Mouse (Mus musculus) thymus, adult 2 months (tissue): ENCODE results near the gene Mok. TPM values are rescaled to one million over a fixed set of nuclear protein-coding genes. Genes with fewer than 3 reads are reported as not detected.

ENCODE experiments used
- DNase-seq: peaks from one replicate; pipeline ENCODE4 v3.0.0; 2021
- H3K27ac ChIP-seq: fragments of 200-500 bp; 2 replicates; pipeline ENCODE4 v1.5.1; 2012; ENCODE audit warnings: low read length, control low read depth; ENCODE audit not compliant: control insufficient read depth, insufficient read depth
- H3K27me3 ChIP-seq: fragments of 200-500 bp; 2 replicates; pipeline ENCODE4 v1.6.1; 2012; ENCODE audit warnings: mild to moderate bottlenecking, low read length, moderate library complexity, mixed read lengths; ENCODE audit not compliant: control insufficient read depth, insufficient read depth
- H3K36me3 ChIP-seq: fragments of 200-500 bp; 2 replicates; pipeline ENCODE4 v1.6.1; 2012; ENCODE audit warnings: mild to moderate bottlenecking, low read length, moderate library complexity; ENCODE audit not compliant: control insufficient read depth, insufficient read depth
- H3K4me1 ChIP-seq: fragments of 200-500 bp; replicated peaks from 2 replicates; pipeline ENCODE4 v1.6.1; 2012; ENCODE audit warnings: low read length; ENCODE audit not compliant: control insufficient read depth, insufficient read depth
- H3K4me3 ChIP-seq: fragments of 200-500 bp; 2 replicates; pipeline ENCODE4 v1.5.1; 2012; ENCODE audit warnings: mild to moderate bottlenecking, low read length, control low read depth, moderate library complexity; ENCODE audit not compliant: control insufficient read depth, insufficient read depth
- CTCF ChIP-seq: fragments of 200-500 bp; IDR thresholded peaks from 2 replicates; pipeline ENCODE4 v1.5.1; 2012; ENCODE audit warnings: mild to moderate bottlenecking, control low read depth, low read length, moderate library complexity, borderline replicate concordance; ENCODE audit not compliant: control insufficient read depth, poor library complexity, insufficient read depth; ENCODE audit errors: extremely low read depth
- POLR2A ChIP-seq: fragments of 200-500 bp; IDR thresholded peaks from 2 replicates; pipeline ENCODE4 v1.6.1; 2012; ENCODE audit warnings: mild to moderate bottlenecking, low read length, control low read depth, moderate library complexity; ENCODE audit not compliant: control insufficient read depth, poor library complexity, insufficient read depth; ENCODE audit errors: extremely low read depth
- WGBS: fragments of 180-500 bp; shearing (Covaris S2); methylation state at CpG from one replicate; pipeline ENCODE4 v1.1.7; 2018; 5-methylcytosine and 5-hydroxymethylcytosine counted together
- polyA plus RNA-seq: library from polyadenylated mRNA; depleted of rRNA; stranded (reverse); fragments of >200 nt; gene quantifications from 2 replicates; pipeline ENCODE4 v1.2.3, GENCODE M21; 2012

Mok gene
- polyA plus RNA-seq, 1 experiment = 1.4 TPM

DNA sequence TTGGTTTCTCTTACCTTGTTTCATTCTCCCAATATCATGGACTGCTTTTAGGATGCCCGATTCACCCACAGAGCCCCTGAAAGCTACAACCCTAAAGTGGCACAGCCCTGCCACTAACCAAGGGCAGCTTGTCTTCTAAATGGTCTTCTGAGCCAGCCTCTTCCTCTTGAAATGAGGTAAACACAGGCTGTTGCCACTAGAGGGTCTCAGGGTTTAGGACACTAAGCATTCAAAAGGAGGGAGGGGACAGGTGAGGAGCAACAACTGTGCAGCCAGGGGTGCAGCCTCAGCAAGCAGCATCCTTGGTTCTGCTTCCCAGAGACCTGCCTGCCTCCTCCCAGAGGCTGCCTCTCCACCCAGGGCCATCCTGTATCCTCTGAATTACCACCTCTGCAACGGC lies 19.0 kb downstream of the Mok start:
- Histone ChIP-seq H3K27me3 (no peaks in the 10 kb centered on the region), H3K4me3 (no peak overlapping the region), H3K4me1 (no peaks in the 10 kb centered on the region), H3K27ac (no peak overlapping the region), H3K36me3 (no peaks in the 10 kb centered on the region)
- 89% methylated on average over 2 of the region's 2 CpGs for WGBS
- no peak for DNase-seq
- TF ChIP-seq POLR2A (no peak), CTCF (no peak)

- Histone ChIP-seq H3K27ac (no peak overlapping the region), H3K27me3 (no peaks in the 10 kb centered on the region), H3K4me3 (no peak overlapping the region), H3K4me1 (no peaks in the 10 kb centered on the region), H3K36me3 (no peaks in the 10 kb centered on the region)
- no peak for DNase-seq
- WGBS = 99% methylated on average over 8 of the region's 8 CpGs
- TF ChIP-seq CTCF (no peak), POLR2A (no peak)
These were observed 21.4 kb downstream of the Mok start for GRCm38 (mm10) chr12:110819367-110819766.

DNA sequence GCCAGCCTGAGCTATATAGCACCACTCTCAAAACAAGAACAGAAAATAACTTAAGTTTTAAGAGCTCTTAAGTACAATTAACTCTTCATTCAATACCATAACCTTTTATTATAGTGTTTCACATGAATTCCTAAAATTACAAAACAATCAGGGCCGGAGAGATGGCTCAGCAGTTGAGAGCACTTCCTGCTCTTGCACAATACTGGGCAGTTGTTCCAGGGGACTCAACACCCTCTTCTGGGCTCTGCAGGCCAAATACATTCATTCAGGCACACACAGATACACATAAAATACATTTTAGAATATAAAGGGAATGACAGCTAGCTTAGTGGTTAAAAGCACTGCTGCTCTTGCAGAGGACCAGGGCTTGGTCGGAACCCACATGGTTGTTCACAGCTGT lies 23.9 kb downstream of the Mok start:
- H3K27ac ChIP-seq = no peak overlapping the region
- no peak for DNase-seq
- H3K4me1 ChIP-seq = no peaks in the 10 kb centered on the region
- H3K27me3 ChIP-seq = no peaks in the 10 kb centered on the region
- no peak overlapping the region for H3K4me3 ChIP-seq
- 94% methylated on average over 2 of the region's 2 CpGs for WGBS
- H3K36me3 ChIP-seq = no peaks in the 10 kb centered on the region
- no peak for TF ChIP-seq CTCF
- TF ChIP-seq POLR2A = no peak

DNA sequence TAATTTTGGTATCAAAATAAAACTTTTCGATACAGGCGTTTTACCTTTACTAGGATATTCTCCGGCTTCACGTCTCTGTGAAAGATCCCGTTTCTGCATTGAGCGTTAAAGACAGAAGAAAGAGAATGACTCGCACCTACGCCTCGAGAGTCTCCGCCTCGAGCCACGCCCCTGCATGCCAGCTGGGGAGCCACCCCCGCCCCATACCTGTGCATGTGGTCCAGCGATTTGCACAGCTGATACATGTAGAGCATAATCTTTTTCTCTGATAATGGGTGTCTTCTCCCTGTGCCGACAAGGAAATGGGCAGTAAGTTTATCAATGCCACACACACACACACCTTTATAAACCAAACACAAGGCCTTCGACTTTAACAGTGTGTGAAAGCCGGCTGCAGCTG lies 25.8 kb downstream of the Mok start:
- no peaks in the 10 kb centered on the region for H3K27me3 ChIP-seq
- no peaks in the 10 kb centered on the region for H3K4me1 ChIP-seq
- WGBS = 91% methylated on average over 17 of the region's 17 CpGs
- no peak overlapping the region for H3K27ac ChIP-seq
- no peak overlapping the region for H3K4me3 ChIP-seq
- no peaks in the 10 kb centered on the region for H3K36me3 ChIP-seq
- TF ChIP-seq POLR2A = no peak
- no peak for TF ChIP-seq CTCF
- no peak for DNase-seq

GRCm38 (mm10) chr12:110813624-110814023 lies 27.1 kb downstream of the Mok start:
- no peak for TF ChIP-seq CTCF
- DNase-seq = no peak
- H3K36me3 ChIP-seq = no peaks in the 10 kb centered on the region
- no peak overlapping the region for H3K27ac ChIP-seq
- no peak overlapping the region for H3K4me3 ChIP-seq
- 84% methylated on average over 6 of the region's 6 CpGs for WGBS
- H3K4me1 ChIP-seq = no peaks in the 10 kb centered on the region
- H3K27me3 ChIP-seq = no peaks in the 10 kb centered on the region

DNA sequence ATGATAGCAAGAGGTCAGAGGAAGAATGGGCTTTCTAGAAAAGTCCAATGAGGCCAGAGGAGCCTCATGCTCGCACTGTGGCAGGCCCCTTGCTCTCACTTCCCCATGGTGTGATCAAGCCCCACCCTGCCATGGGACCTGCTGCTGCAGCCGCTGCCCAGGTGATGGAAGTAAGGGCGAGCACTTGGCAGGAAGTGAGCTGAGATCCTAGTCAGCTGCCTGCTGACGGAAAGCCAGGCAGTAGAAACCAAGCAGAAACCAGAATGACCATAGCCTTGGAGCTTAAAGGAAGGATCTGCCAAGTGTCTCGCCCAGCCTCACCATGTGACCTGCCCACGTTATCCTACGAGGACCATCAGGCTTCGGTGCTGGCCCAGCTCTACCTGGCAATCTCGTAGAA lies 27.6 kb downstream of the Mok start:
- TF ChIP-seq POLR2A (no peak), CTCF (no peak)
- DNase-seq = no peak
- 55% methylated on average over 9 of the region's 9 CpGs for WGBS

DNA sequence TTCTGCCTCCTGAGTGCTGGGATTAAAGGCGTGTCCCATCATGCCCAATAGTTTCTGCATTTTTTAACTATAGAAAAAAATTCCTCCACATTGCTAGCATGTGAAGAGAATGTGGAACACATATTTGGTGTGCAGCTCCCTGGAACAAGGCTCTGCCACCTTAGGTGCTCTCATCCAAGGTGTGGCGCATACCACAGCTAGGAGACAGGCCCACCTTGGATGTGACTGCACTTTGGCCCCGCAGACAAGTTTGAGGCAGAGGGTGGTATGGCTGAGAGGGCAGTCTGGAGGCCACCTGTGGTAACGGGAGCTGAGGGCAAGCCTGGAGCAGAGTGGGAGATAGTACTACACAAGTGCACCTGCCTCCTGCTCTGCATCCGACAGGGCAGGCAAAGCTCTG lies 31.9 kb downstream of the Mok start:
- no peak overlapping the region for H3K4me3 ChIP-seq
- no peaks in the 10 kb centered on the region for H3K27me3 ChIP-seq
- H3K36me3 ChIP-seq = no peaks in the 10 kb centered on the region
- DNase-seq = no peak
- no peaks in the 10 kb centered on the region for H3K4me1 ChIP-seq
- TF ChIP-seq POLR2A (no peak), CTCF (no peak)
- H3K27ac ChIP-seq = no peak overlapping the region
- WGBS = 94% methylated on average over 5 of the region's 5 CpGs

More for the DNA sequence above, 27.6 kb downstream of the Mok start:
- Histone ChIP-seq H3K4me1 (no peaks in the 10 kb centered on the region), H3K27me3 (no peaks in the 10 kb centered on the region), H3K36me3 (no peaks in the 10 kb centered on the region), H3K27ac (no peak overlapping the region), H3K4me3 (no peak overlapping the region)

DNA sequence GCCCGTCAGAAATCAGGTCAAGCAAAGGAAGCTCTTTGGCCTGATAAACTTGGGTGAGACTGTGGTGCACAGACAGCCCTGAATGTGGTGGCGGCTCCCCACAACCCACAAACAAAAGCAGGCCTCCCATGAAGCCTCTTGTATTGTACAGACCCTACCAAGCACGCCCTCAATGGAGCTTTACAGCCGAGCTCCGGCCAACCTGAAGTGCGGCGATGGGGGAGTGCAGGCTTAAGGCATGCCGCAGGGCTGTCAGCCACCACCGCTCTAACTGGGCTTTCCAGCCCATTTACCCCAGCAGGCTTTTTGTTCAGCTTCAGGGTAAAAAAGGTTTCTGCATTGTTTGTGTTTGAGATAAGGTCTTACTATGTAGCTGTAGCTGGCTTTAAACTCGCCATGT lies 32.3 kb downstream of the Mok start:
- Histone ChIP-seq H3K36me3 (no peaks in the 10 kb centered on the region), H3K27ac (no peak overlapping the region), H3K4me3 (no peak overlapping the region), H3K4me1 (no peaks in the 10 kb centered on the region), H3K27me3 (no peaks in the 10 kb centered on the region)
- no peak for TF ChIP-seq CTCF
- no peak for TF ChIP-seq POLR2A
- no peak for DNase-seq
- WGBS = 92% methylated on average over 10 of the region's 10 CpGs
